Mouse (Mus musculus) bone marrow, adult 2 months (tissue): ENCODE results near the gene Fam160a1.

Experiments
- CTCF ChIP-seq: fragments of 200-500 bp; IDR thresholded peaks from 2 replicates; pipeline ENCODE4 v1.5.1; 2011; ENCODE audit warnings: low read length, control low read depth; ENCODE audit not compliant: control insufficient read depth, insufficient read depth
- POLR2A ChIP-seq: fragments of 200-500 bp; IDR thresholded peaks from 2 replicates; pipeline ENCODE4 v1.6.1; 2011; ENCODE audit warnings: low read depth, mild to moderate bottlenecking, control low read depth, low read length, borderline replicate concordance; ENCODE audit not compliant: control insufficient read depth

GRCm38 (mm10) chr3:85635591-85635990, 181.5 kb downstream of the Fam160a1 start:
- TF ChIP-seq CTCF (no peak), POLR2A (no peak)
